Mouse (Mus musculus) heart, adult 2 months (tissue): Measurements from ENCODE around the gene Tm7sf3.

ENCODE experiments used
- CTCF ChIP-seq: fragments of 200-600 bp; IDR thresholded peaks from 2 replicates; pipeline ENCODE4 v1.8.1; 2022; ENCODE audit warnings: antibody characterized with exemption, mild to moderate bottlenecking, moderate library complexity
- EP300 ChIP-seq: fragments of 200-500 bp; IDR thresholded peaks from 2 replicates; pipeline ENCODE4 v1.6.1; 2011; ENCODE audit warnings: low read depth, low read length, control low read depth; ENCODE audit not compliant: insufficient read depth
- POLR2A ChIP-seq: fragments of 200-500 bp; IDR thresholded peaks from 2 replicates; pipeline ENCODE4 v1.6.1; 2011; ENCODE audit warnings: mild to moderate bottlenecking, low read depth, low read length, control low read depth; ENCODE audit not compliant: insufficient read depth

DNA sequence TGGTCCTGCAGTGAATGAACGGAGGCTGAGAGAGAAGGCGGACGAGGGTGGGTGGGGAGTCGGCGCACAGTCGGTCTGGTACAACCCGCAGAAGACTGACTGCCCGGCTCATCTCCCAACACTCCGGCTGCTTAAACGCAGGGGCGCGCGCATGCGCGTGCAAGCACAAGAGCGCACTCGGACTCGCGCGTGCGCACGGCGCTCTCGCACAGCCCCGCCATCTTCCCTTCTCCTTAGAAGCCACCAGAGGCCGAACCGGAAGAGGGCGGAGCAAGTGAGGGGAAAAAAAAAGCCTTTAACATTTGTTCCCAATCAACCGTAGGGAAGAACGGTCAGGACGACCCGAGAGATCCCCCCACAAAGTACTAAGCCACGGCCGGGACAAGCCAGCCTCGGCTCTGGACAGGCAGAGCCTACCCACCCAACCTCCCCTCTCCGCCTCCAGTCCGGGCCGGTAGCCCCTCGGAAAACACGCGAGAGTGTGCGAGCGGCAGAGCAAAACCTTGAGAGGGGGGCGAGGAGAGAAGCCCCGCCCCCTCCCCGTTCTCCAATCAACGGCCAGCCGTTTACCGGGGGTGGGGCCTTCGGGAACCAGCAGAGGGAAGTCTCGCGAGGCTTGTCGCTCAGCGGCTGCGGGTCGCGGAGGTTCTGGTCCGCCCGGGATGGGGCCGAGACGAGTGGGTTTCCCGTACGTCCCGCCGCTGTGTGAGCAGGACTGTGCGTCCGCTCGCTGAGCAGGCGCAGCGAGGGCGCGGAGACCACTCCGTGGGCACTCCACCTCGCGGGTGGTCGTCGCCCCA is 65.1 kb downstream of the Tm7sf3 start, which contains the start of gene Ints13:
- 0 out of 2 replicates have a peak, but pooled peaks have one; percentile 22 for TF ChIP-seq CTCF
- TF ChIP-seq POLR2A: peak; percentile 96
- TF ChIP-seq EP300: peak; percentile 49; the same call in 1 of the 2 replicates
